Mouse (Mus musculus) mouse embryonic stem cell (cell line): ENCODE measurements around the gene Gm11099.

Experiments used
- in situ Hi-C, 2 experiments: fragments of 300-500 bp; cut with MboI; formaldehyde crosslinking; loops; 1 replicate in 1 of 2; 3 replicates in 1 of 2; pipeline ENCODE4 v1.14.3; 2019 to 2020; ENCODE audit warnings: low sequenced_read_pairs in 2 of 2, low pct_unique_long_range_greater_than_20kb in 1 of 2, mixed read lengths in 1 of 2; ENCODE audit not compliant: unreplicated experiment in 1 of 2

Gene Gm11099

GRCm38 (mm10) chr2:58859134-58859533 is at the start of gene Gm11099:
Gene Gm11099 (plus strand): TSS chr2:58859434.
- in situ Hi-C loops: no loop called here

GRCm38 (mm10) chr2:58812941-58813340 is 46.3 kb upstream of the Gm11099 start:
- in situ Hi-C loops: no loop called here

- in situ Hi-C loops: no loop called here
Measured at GRCm38 (mm10) chr2:58828910-58829600, 30.2 kb upstream of the Gm11099 start.

- in situ Hi-C loops: no loop called here
Measured at GRCm38 (mm10) chr2:58829981-58830742, 29.1 kb upstream of the Gm11099 start.

- in situ Hi-C loops: no loop called here
Measured at GRCm38 (mm10) chr2:58832253-58832980, 26.8 kb upstream of the Gm11099 start.

GRCm38 (mm10) chr2:58841021-58841420 is 18.2 kb upstream of the Gm11099 start:
- in situ Hi-C loops: no loop called here

- in situ Hi-C loops: no loop called here
Measured at GRCm38 (mm10) chr2:58842443-58842842, 16.8 kb upstream of the Gm11099 start.

- in situ Hi-C loops: no loop called here
Measured at GRCm38 (mm10) chr2:58844499-58844898, 14.7 kb upstream of the Gm11099 start.

- in situ Hi-C loops: no loop called here
Measured at GRCm38 (mm10) chr2:58879876-58880275, 20.6 kb downstream of the Gm11099 start.

GRCm38 (mm10) chr2:58905057-58905456 is 45.8 kb downstream of the Gm11099 start:
- in situ Hi-C loops: no loop called here

GRCm38 (mm10) chr2:58906814-58907516 is 47.7 kb downstream of the Gm11099 start:
- in situ Hi-C loops: no loop called here

GRCm38 (mm10) chr2:58912339-58912738 is 53.1 kb downstream of the Gm11099 start:
- in situ Hi-C loops: no loop called here

- in situ Hi-C loops: no loop called here
Measured at GRCm38 (mm10) chr2:58918351-58918750, 59.1 kb downstream of the Gm11099 start.

- in situ Hi-C loops: no loop called here
Measured at GRCm38 (mm10) chr2:58925551-58925950, 66.3 kb downstream of the Gm11099 start.

- in situ Hi-C loops: no loop called here
Measured at GRCm38 (mm10) chr2:58941361-58941760, 82.1 kb downstream of the Gm11099 start.

GRCm38 (mm10) chr2:58948796-58949195 is 89.6 kb downstream of the Gm11099 start:
- in situ Hi-C loops: no loop called here

- in situ Hi-C loops: no loop called here
Measured at GRCm38 (mm10) chr2:58952101-58952500, 92.9 kb downstream of the Gm11099 start.

- in situ Hi-C loops: no loop called here
Measured at GRCm38 (mm10) chr2:58956351-58956750, 97.1 kb downstream of the Gm11099 start.
